Mouse (Mus musculus) layer of hippocampus, adult 8-10 months (tissue): ENCODE data around the gene Gm49354. TPM values are rescaled to one million over a fixed set of nuclear protein-coding genes. Genes with fewer than 3 reads are reported as not detected.
"Not testable (repeated sequence)": the region's sequence is repeated elsewhere in the genome, so short reads cannot be mapped to it uniquely, and the experiment has no call there.

Source experiments
- DNase-seq, 2 experiments: peaks; one replicate each; pipeline ENCODE4 v3.0.0; 2022; ENCODE audit warnings: low spot score in 2 of 2
- total RNA-seq, 4 experiments: library from RNA; stranded (reverse); gene quantifications; 2 replicates each; pipeline ENCODE4 v1.2.4; 2022

The Gm49354 gene
- total RNA-seq, 4 experiments from 2014 or later: not detected

DNA sequence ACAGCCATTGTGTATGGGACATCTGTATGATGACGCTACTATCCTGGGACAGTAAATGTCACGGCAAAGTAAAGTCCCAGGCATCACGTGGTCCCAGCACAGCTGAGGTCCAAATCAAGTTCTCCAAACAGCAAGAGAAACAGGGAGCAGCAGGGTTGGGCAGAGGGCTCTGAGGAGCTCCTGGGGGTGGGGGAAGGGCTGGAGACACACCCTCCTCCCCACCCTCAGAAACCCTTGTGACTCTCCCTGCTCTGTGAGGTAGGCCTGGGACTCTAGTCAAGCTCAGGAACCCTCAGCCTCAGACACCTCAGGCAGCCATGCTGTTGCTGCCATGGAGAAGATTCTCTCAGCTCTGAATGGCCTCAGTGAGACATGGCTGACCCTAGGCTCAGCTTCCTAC, 70.1 kb downstream of the Gm49354 start, which contains the start of gene Spata31d1b:
Gene Spata31d1b, plus strand, starts transcription at position 301 of the 400 bp plus-strand sequence.
- not testable (repeated sequence) for DNase-seq

DNA sequence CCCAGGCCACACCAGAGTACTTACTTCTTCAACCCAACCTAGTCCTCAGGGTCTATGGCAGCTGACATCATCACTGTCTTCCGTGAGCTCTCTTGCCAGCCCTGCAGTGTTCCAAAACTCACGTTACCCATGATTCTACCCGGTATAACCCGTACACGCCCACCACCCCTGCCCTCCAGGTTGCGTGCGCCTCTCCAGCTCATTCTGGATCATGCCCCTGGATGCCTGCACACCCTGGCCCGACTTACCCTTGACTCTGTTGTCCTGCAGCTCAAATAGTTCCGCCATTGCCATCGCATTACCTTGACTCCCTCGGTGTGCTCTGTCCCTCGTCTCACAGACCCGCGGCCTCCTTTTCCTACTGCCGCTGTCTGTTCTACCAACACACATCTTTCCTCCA, 71.8 kb downstream of the Gm49354 start, which contains the start of gene Spata31d1a:
Gene Spata31d1a, minus strand, starts transcription at position 101 of the 400 bp plus-strand sequence.
- no peak for DNase-seq

Other genes starting within 250 kb of the Gm49354 start
- gene Agtpbp1, start 197.0 kb downstream of the Gm49354 start, total RNA-seq: 100 to 1,000 TPM; 331 to 365 (median 343) TPM
- 100 to 1,000 TPM in 3 of 4 experiments, 10 to 100 TPM in 1; 99.8 to 121 (median 105) TPM for gene Naa35, start 197.0 kb downstream of the Gm49354 start, total RNA-seq
- gene Golm1, start 106.4 kb downstream of the Gm49354 start, total RNA-seq: 10 to 100 TPM; 63.1 to 72.1 (median 63.7) TPM
- not detected for gene 4921517D22Rik, start 88.1 kb downstream of the Gm49354 start, total RNA-seq
- under 1 TPM; 0.18 to 0.47 (median 0.22) TPM for gene Spata31d1a, start 71.9 kb downstream of the Gm49354 start, total RNA-seq
- under 1 TPM in 2 of 4 experiments, not detected in 2; 0.09 to 0.18 TPM for gene Spata31d1b, start 70.0 kb downstream of the Gm49354 start, total RNA-seq
- not detected for gene Spata31d1d, start 50.5 kb downstream of the Gm49354 start, total RNA-seq
- gene 1700014D04Rik, start 35.5 kb downstream of the Gm49354 start, total RNA-seq: under 1 TPM; 0.31 to 0.79 (median 0.36) TPM
- 100 to 1,000 TPM; 127 to 147 (median 136) TPM for gene Isca1, start 12.4 kb downstream of the Gm49354 start, total RNA-seq
- gene Tut7, start 40.9 kb upstream of the Gm49354 start, total RNA-seq: 10 to 100 TPM; 61.3 to 71.4 (median 63.6) TPM